Mouse (Mus musculus) midbrain, embryonic 12.5 days (tissue): Measurements from ENCODE around the gene Brd3. TPM values are rescaled to one million over a fixed set of nuclear protein-coding genes. Genes with fewer than 3 reads are reported as not detected.

Experiments
- ATAC-seq: fragments of 200-750 bp; cut with Nextera tagmentation; 2 replicates; pipeline ENCODE4 v1.8.0; 2017; ENCODE audit warnings: low read depth, moderate TSS enrichment, moderate library complexity; ENCODE audit not compliant: low FRiP score
- H3K27ac ChIP-seq: fragments of 300-500 bp; sonication (generic); replicated peaks from 2 replicates; pipeline ENCODE4 v1.5.1; 2016; ENCODE audit warnings: mild to moderate bottlenecking
- H3K27me3 ChIP-seq: fragments of 300-500 bp; sonication (generic); 2 replicates; pipeline ENCODE4 v1.6.1; 2016; ENCODE audit warnings: mild to moderate bottlenecking
- H3K36me3 ChIP-seq: fragments of 300-500 bp; sonication (generic); 2 replicates; pipeline ENCODE4 v1.6.1; 2016
- H3K4me1 ChIP-seq: fragments of 300-500 bp; sonication (generic); 2 replicates; pipeline ENCODE4 v1.6.1; 2016
- H3K4me2 ChIP-seq: fragments of 300-500 bp; sonication (generic); replicated peaks from 2 replicates; pipeline ENCODE4 v1.6.1; 2016; ENCODE audit warnings: mild to moderate bottlenecking, moderate library complexity
- H3K4me3 ChIP-seq: fragments of 300-500 bp; sonication (generic); 2 replicates; pipeline ENCODE4 v1.5.1; 2016; ENCODE audit warnings: mild to moderate bottlenecking
- H3K9ac ChIP-seq: fragments of 300-500 bp; sonication (generic); replicated peaks from 2 replicates; pipeline ENCODE4 v1.6.1; 2016; ENCODE audit warnings: mild to moderate bottlenecking, moderate library complexity
- H3K9me3 ChIP-seq: fragments of 300-500 bp; sonication (generic); 2 replicates; pipeline ENCODE4 v1.6.1; 2016; ENCODE audit warnings: mild to moderate bottlenecking
- WGBS: fragments of 180-500 bp; shearing (Covaris S2); methylation state at CpG from one replicate; pipeline ENCODE4 v1.1.7; 2016; 5-methylcytosine and 5-hydroxymethylcytosine counted together
- polyA plus RNA-seq: library from polyadenylated mRNA; unstranded; fragments of >200 nt; fragmentation: Nextera tagmentation; extraction: Ambion mirVana; gene quantifications from 2 replicates; pipeline ENCODE4 v1.2.1, GENCODE M21; 2016

Brd3 gene
- polyA plus RNA-seq, 1 experiment from 2014 or later = 127 TPM

GRCm38 (mm10) chr2:27437876-27438275, 69.6 kb downstream of the Brd3 start:
- ATAC-seq = no peak
- no peak overlapping the region for H3K27ac ChIP-seq
- H3K4me2 ChIP-seq = no peak overlapping the region
- WGBS = 69% methylated on average over 1 of the region's 1 CpGs
- no peak overlapping the region for H3K4me3 ChIP-seq
- H3K27me3 ChIP-seq = no peaks in the 10 kb centered on the region
- H3K36me3 ChIP-seq = no peaks in the 10 kb centered on the region
- no peaks in the 10 kb centered on the region for H3K9me3 ChIP-seq
- no peak overlapping the region for H3K9ac ChIP-seq
- H3K4me1 ChIP-seq = peaks cover 10% of the 10 kb centered on the region

- 93% methylated on average over 2 of the region's 2 CpGs for WGBS
- Histone ChIP-seq H3K27ac (no peak overlapping the region), H3K4me1 (peaks cover 11% of the 10 kb centered on the region), H3K27me3 (no peaks in the 10 kb centered on the region), H3K36me3 (no peaks in the 10 kb centered on the region), H3K4me3 (no peak overlapping the region), H3K4me2 (no peak overlapping the region), H3K9ac (no peak overlapping the region), H3K9me3 (no peaks in the 10 kb centered on the region)
- no peak for ATAC-seq
These were observed 74.9 kb downstream of the Brd3 start for GRCm38 (mm10) chr2:27432599-27432998.

- H3K9me3 ChIP-seq = no peaks in the 10 kb centered on the region
- H3K4me2 ChIP-seq = no peak overlapping the region
- no peaks in the 10 kb centered on the region for H3K36me3 ChIP-seq
- H3K4me1 ChIP-seq = peaks cover 19% of the 10 kb centered on the region
- no peak overlapping the region for H3K4me3 ChIP-seq
- H3K27ac ChIP-seq = no peak overlapping the region
- ATAC-seq = no peak
- no peak overlapping the region for H3K9ac ChIP-seq
- WGBS = 89% methylated on average over 7 of the region's 7 CpGs
- H3K27me3 ChIP-seq = no peaks in the 10 kb centered on the region
These were observed 76.8 kb downstream of the Brd3 start for GRCm38 (mm10) chr2:27430621-27431020.

- H3K4me3 ChIP-seq = no peak overlapping the region
- peaks cover 40% of the 10 kb centered on the region for H3K4me1 ChIP-seq
- H3K36me3 ChIP-seq = no peaks in the 10 kb centered on the region
- peak overlapping the region; percentile 56 for H3K27ac ChIP-seq
- H3K27me3 ChIP-seq = no peaks in the 10 kb centered on the region
- H3K4me2 ChIP-seq = peak overlapping the region; percentile 99; the same call in 1 of the 2 replicates
- WGBS = 0% methylated on average over 4 of the region's 4 CpGs
- no peaks in the 10 kb centered on the region for H3K9me3 ChIP-seq
- H3K9ac ChIP-seq = 0 out of 2 replicates have a peak overlapping the region, but pooled peaks have one; percentile 28
- peak; percentile 12; the same call in 1 of the 2 replicates for ATAC-seq
These were observed 79.4 kb downstream of the Brd3 start for GRCm38 (mm10) chr2:27428071-27428470.

GRCm38 (mm10) chr2:27426855-27427457, 80.5 kb downstream of the Brd3 start, which contains the start of gene Vav2:
Vav2 (minus strand) TSS chr2:27427033.
- Histone ChIP-seq H3K4me1 (peaks cover 46% of the 10 kb centered on the region), H3K4me3 (peak within 1 kb of the TSS; percentile 95), H3K27ac (peak within 1 kb of the TSS; percentile 91), H3K36me3 (no peaks in the 10 kb centered on the region), H3K9ac (peak within 1 kb of the TSS; percentile 93), H3K9me3 (no peaks in the 10 kb centered on the region), H3K27me3 (no peaks in the 10 kb centered on the region), H3K4me2 (peak within 1 kb of the TSS; percentile 99)
- peak; percentile 88 for ATAC-seq
- under 1% methylated on average over 58 of the region's 58 CpGs for WGBS

- Histone ChIP-seq H3K9me3 (no peaks in the 10 kb centered on the region), H3K9ac (peak overlapping the region; percentile 93), H3K27me3 (no peaks in the 10 kb centered on the region), H3K36me3 (no peaks in the 10 kb centered on the region), H3K4me3 (peak overlapping the region; percentile 95), H3K4me1 (peaks cover 52% of the 10 kb centered on the region), H3K4me2 (peak overlapping the region; percentile 99), H3K27ac (peak overlapping the region; percentile 91)
- WGBS = under 1% methylated on average over 51 of the region's 64 CpGs
- ATAC-seq = peak; percentile 28
These were observed 81.0 kb downstream of the Brd3 start for GRCm38 (mm10) chr2:27426406-27426854.

GRCm38 (mm10) chr2:27425751-27426405, 81.6 kb downstream of the Brd3 start:
- peak overlapping the region; percentile 93 for H3K9ac ChIP-seq
- peak overlapping the region; percentile 95 for H3K4me3 ChIP-seq
- 0 out of 2 replicates have a peak, but pooled peaks have one; percentile 1 for ATAC-seq
- H3K9me3 ChIP-seq = no peaks in the 10 kb centered on the region
- peak overlapping the region; percentile 91 for H3K27ac ChIP-seq
- H3K4me1 ChIP-seq = peaks cover 54% of the 10 kb centered on the region
- H3K27me3 ChIP-seq = no peaks in the 10 kb centered on the region
- 0% methylated on average over 50 of the region's 60 CpGs for WGBS
- peak overlapping the region; percentile 99 for H3K4me2 ChIP-seq
- H3K36me3 ChIP-seq = no peaks in the 10 kb centered on the region

GRCm38 (mm10) chr2:27425161-27425611, 82.3 kb downstream of the Brd3 start:
- H3K27ac ChIP-seq = peak overlapping the region; percentile 91
- H3K9ac ChIP-seq = peak overlapping the region; percentile 93
- ATAC-seq = peak; percentile 24; the same call in 1 of the 2 replicates
- peak overlapping the region; percentile 99 for H3K4me2 ChIP-seq
- no peaks in the 10 kb centered on the region for H3K36me3 ChIP-seq
- H3K4me1 ChIP-seq = peaks cover 54% of the 10 kb centered on the region
- H3K4me3 ChIP-seq = peak overlapping the region; percentile 95
- WGBS = under 1% methylated on average over 20 of the region's 20 CpGs
- no peaks in the 10 kb centered on the region for H3K9me3 ChIP-seq
- H3K27me3 ChIP-seq = no peaks in the 10 kb centered on the region

GRCm38 (mm10) chr2:27423596-27423995, 83.9 kb downstream of the Brd3 start:
- no peak overlapping the region for H3K27ac ChIP-seq

GRCm38 (mm10) chr2:27421293-27422068, 86.0 kb downstream of the Brd3 start:
- WGBS = 76% methylated on average over 20 of the region's 20 CpGs
- no peak overlapping the region for H3K4me3 ChIP-seq
- H3K36me3 ChIP-seq = no peaks in the 10 kb centered on the region
- no peak overlapping the region for H3K27ac ChIP-seq
- ATAC-seq = no peak
- H3K27me3 ChIP-seq = no peaks in the 10 kb centered on the region
- H3K9ac ChIP-seq = no peak overlapping the region
- no peaks in the 10 kb centered on the region for H3K9me3 ChIP-seq
- no peak overlapping the region for H3K4me2 ChIP-seq
- peaks cover 74% of the 10 kb centered on the region for H3K4me1 ChIP-seq

More at GRCm38 (mm10) chr2:27423596-27423995, 83.9 kb downstream of the Brd3 start:
- no peak for ATAC-seq
- Histone ChIP-seq H3K4me1 (peaks cover 68% of the 10 kb centered on the region), H3K9ac (no peak overlapping the region), H3K4me3 (peak overlapping the region; percentile 95; the same call in 1 of the 2 replicates), H3K4me2 (peak overlapping the region; percentile 99), H3K36me3 (no peaks in the 10 kb centered on the region), H3K9me3 (no peaks in the 10 kb centered on the region), H3K27me3 (no peaks in the 10 kb centered on the region)
- WGBS = 78% methylated on average over 7 of the region's 7 CpGs

GRCm38 (mm10) chr2:27418577-27419070, 88.8 kb downstream of the Brd3 start:
- peaks cover 81% of the 10 kb centered on the region for H3K4me1 ChIP-seq

More at GRCm38 (mm10) chr2:27418577-27419070, 88.8 kb downstream of the Brd3 start:
- no peaks in the 10 kb centered on the region for H3K9me3 ChIP-seq
- no peaks in the 10 kb centered on the region for H3K36me3 ChIP-seq
- H3K4me3 ChIP-seq = no peak overlapping the region
- H3K27ac ChIP-seq = no peak overlapping the region
- no peak overlapping the region for H3K9ac ChIP-seq
- H3K27me3 ChIP-seq = no peaks in the 10 kb centered on the region
- H3K4me2 ChIP-seq = no peak overlapping the region
- ATAC-seq = no peak
- 61% methylated on average over 6 of the region's 6 CpGs for WGBS
